Mouse (Mus musculus): Measurements from ENCODE around the gene Tbc1d17. TPM values are rescaled to one million over a fixed set of nuclear protein-coding genes. Genes with fewer than 3 reads are reported as not detected.

Tbc1d17 gene
- polyA plus RNA-seq, 1 experiment from 2014 or later, result 71.3 TPM

DNA sequence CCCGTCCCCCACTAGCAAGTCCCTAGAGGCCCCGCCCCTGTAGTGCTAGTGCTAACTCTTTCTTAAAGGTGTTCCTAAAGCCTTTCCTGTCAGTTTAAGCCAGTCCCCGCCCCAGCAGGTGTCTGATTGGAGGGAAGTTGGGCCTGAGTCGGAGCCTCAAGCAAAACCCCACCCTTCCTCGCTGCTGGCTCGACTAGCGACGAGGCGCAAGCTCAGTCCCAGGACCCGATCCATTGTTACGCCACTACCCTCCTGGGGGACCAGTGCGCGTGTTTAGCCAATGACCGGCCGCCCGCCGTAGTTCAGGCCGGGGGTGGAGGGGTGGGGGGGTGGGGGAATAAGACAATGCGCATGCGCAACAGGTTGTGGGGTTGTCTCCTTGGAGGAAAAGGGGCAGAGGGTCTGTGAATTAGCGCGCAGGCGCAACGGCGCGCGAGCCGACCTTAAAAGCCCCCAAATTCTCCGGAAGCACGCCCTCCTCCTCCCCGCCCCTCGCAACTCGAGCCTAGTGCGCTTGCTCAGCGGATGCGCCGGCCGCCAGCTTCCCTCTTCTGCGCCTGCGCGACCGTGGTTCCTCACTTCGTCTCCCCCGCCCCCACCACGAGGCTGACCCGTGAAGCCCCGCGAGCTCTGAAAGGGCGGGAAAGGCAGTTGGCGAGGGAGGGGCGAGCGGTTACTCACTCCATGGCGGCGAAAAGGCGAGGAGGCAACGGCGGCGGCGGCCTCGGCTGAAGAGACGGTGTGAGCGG lies 33.0 kb downstream of the Tbc1d17 start, which contains the start of the genes Nup62 and Il4i1:
Nup62 (plus strand) TSS at position 368 of the 749 bp plus-strand sequence.
Il4i1 (plus strand) TSS at position 667 of the 749 bp plus-strand sequence.
- Histone ChIP-seq H3K27ac (peak within 1 kb of the TSS; percentile 96), H3K9ac (peak within 1 kb of the TSS; percentile 86), H3K4me1 (replicated peaks) (peaks cover 34% of the 10 kb centered on the region), H3K4me3 (replicated peaks) (peak within 1 kb of the TSS; percentile 71), H3K36me3 (0 out of 2 replicates have a peak, but pooled peaks cover 5% of the 10 kb centered on the region), H3K27me3 (replicated peaks) (no peaks in the 10 kb centered on the region), H3K4me2 (replicated peaks) (peak within 1 kb of the TSS; percentile 64), H3K9me3 (no peaks in the 10 kb centered on the region)
- under 1% methylated on average over 57 of the region's 62 CpGs for WGBS
- ATAC-seq, result peak; percentile 95

GRCm38 (mm10) chr7:44814952-44815553 lies 33.8 kb downstream of the Tbc1d17 start:
- H3K4me3 ChIP-seq (replicated peaks), result peak overlapping the region; percentile 71
- WGBS, result 28% methylated on average over 14 of the region's 14 CpGs
- H3K36me3 ChIP-seq, result 0 out of 2 replicates have a peak, but pooled peaks cover 7% of the 10 kb centered on the region
- H3K27me3 ChIP-seq (replicated peaks), result no peaks in the 10 kb centered on the region
- peak overlapping the region; percentile 64 for H3K4me2 ChIP-seq (replicated peaks)
- H3K27ac ChIP-seq, result peak overlapping the region; percentile 96
- H3K9me3 ChIP-seq, result no peaks in the 10 kb centered on the region
- ATAC-seq, result no peak
- H3K4me1 ChIP-seq (replicated peaks), result peaks cover 30% of the 10 kb centered on the region
- H3K9ac ChIP-seq, result peak overlapping the region; percentile 9

DNA sequence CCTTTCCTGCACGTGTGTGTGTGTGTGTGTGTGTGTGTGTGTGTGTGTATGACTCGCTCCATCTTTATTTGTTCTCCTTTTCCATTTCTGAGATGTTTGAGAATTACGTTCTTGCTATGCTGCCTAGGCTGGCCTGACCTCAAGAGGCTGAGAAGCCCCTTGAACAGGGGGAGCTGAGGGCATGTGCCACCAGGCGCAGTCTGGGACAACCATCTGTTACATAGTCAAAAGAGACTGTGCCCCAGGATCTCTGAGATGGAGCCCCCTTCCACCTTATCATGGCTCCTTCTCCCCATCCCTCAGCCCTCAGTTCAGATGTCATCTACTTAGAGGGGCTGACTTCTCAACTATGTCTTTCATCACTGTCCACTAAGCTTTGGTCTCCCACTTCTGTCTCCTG lies 34.5 kb downstream of the Tbc1d17 start:
- no peak for ATAC-seq

GRCm38 (mm10) chr7:44813985-44814384 lies 34.9 kb downstream of the Tbc1d17 start:
- H3K4me2 ChIP-seq (replicated peaks), result no peak overlapping the region
- H3K4me1 ChIP-seq (replicated peaks), result peaks cover 22% of the 10 kb centered on the region
- no peak overlapping the region for H3K9ac ChIP-seq
- H3K36me3 ChIP-seq, result 0 out of 2 replicates have a peak, but pooled peaks cover 7% of the 10 kb centered on the region
- no peaks in the 10 kb centered on the region for H3K9me3 ChIP-seq
- H3K4me3 ChIP-seq (replicated peaks), result no peak overlapping the region
- no peak overlapping the region for H3K27ac ChIP-seq
- no peak for ATAC-seq
- no peaks in the 10 kb centered on the region for H3K27me3 ChIP-seq (replicated peaks)
- WGBS, result 94% methylated on average over 3 of the region's 3 CpGs

More for the DNA sequence above, 34.5 kb downstream of the Tbc1d17 start:
- Histone ChIP-seq H3K9me3 (no peaks in the 10 kb centered on the region), H3K4me2 (replicated peaks) (peak overlapping the region; percentile 64; the same call in 1 of the 2 replicates), H3K36me3 (0 out of 2 replicates have a peak, but pooled peaks cover 7% of the 10 kb centered on the region), H3K9ac (no peak overlapping the region), H3K27me3 (replicated peaks) (no peaks in the 10 kb centered on the region), H3K27ac (no peak overlapping the region), H3K4me3 (replicated peaks) (peak overlapping the region; percentile 71; the same call in 1 of the 2 replicates), H3K4me1 (replicated peaks) (peaks cover 26% of the 10 kb centered on the region)
- WGBS, result 73% methylated on average over 4 of the region's 4 CpGs

DNA sequence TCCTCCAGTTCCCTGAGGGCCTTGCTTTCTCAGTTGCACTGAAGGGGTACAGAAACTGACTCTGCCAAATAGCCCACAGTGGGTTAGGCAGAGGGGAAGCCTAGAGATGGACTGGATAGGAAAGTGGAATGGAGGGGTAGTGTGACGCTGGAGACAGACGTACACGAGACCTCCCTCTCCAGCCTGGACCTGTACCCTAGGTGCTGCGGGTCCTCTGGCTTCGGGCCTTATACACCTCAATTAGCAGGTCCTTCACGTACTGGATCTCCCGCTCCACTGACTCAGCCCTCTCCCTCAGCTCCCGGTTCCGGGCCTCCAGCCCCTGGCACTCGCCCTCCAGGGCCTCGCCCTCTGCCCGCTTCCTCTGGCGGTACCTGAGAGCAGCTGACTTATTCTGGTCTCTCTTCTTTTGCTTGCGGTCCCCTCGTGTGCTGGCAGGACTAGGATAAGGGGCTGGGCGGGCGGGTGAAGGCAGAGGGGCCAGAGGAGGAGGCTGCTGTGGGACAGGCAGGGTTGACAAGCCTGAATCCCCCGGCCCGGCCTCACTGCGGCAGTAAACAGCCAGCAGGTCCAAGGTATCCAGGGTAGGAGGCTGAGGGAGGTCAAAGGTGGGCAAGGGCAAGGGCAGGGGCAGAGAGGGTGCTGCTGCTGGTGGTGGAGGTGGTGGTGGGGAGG lies 36.1 kb downstream of the Tbc1d17 start:
- no peak for ATAC-seq

DNA sequence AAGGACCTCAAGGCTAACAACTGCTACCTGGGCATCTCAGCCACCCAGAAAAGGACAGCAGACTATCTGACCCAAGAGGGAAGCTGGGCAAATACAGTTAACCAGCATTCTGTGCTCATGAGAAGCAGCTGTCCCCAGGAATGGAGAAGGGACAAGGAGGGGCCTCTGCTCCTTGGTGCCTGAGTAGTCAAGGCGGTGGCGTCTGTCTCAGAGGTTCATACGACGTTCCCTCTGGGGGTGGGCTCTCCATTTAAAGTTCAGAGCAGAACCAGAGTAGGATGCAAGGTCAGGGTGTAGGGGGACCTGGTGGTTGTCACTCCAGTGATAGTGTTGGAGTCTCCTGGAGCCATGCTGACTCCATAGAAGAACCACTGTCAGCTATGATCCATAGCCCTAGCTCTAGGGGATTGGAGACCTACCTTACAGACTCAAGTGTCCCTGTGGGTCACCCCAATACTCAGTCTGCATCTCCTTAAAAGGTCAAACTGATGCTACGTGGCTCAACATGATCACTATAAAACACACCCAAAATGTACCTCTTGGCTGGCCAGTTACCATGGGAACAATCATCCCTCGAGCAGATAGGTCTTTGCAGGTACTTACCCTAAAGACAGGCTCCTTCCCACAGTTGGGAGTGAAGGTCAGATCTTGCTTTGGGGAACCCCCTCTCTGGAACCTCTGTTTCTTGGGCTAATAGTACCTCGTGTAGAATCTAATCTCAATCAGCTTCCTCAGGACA lies 37.9 kb downstream of the Tbc1d17 start:
- Histone ChIP-seq H3K9me3 (no peaks in the 10 kb centered on the region), H3K27ac (no peak overlapping the region), H3K4me1 (replicated peaks) (peaks cover 6% of the 10 kb centered on the region), H3K4me2 (replicated peaks) (no peak overlapping the region), H3K36me3 (0 out of 2 replicates have a peak, but pooled peaks cover 7% of the 10 kb centered on the region), H3K9ac (no peak overlapping the region), H3K27me3 (replicated peaks) (no peaks in the 10 kb centered on the region), H3K4me3 (replicated peaks) (no peak overlapping the region)
- WGBS, result 82% methylated on average over 7 of the region's 7 CpGs
- no peak for ATAC-seq

More for the DNA sequence above, 36.1 kb downstream of the Tbc1d17 start:
- 0 out of 2 replicates have a peak, but pooled peaks cover 7% of the 10 kb centered on the region for H3K36me3 ChIP-seq
- H3K4me2 ChIP-seq (replicated peaks), result no peak overlapping the region
- H3K9me3 ChIP-seq, result no peaks in the 10 kb centered on the region
- no peak overlapping the region for H3K9ac ChIP-seq
- H3K4me3 ChIP-seq (replicated peaks), result no peak overlapping the region
- peaks cover 12% of the 10 kb centered on the region for H3K4me1 ChIP-seq (replicated peaks)
- no peaks in the 10 kb centered on the region for H3K27me3 ChIP-seq (replicated peaks)
- H3K27ac ChIP-seq, result no peak overlapping the region
- WGBS, result 90% methylated on average over 20 of the region's 20 CpGs

DNA sequence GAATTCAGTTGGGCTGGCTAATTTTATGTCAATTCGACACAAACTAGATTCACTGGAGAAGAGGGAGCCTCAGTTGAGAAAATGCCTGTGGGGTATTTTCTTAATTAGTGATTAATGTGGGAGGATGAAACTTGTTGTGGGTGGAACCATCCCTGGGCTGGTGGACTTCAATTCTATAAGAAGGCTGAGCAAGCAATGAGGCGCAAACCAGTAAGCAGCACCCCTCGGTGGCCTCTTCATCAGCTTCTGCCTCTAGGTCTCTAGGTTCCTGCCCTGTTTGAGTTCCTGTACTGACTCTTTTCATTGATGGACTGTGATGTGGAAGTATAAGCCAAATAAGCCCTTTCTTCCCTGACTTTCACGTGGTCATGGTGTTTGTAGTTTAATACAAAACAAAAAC lies 38.5 kb downstream of the Tbc1d17 start:
- no peak overlapping the region for H3K4me2 ChIP-seq (replicated peaks)
- 0 out of 2 replicates have a peak, but pooled peaks cover 7% of the 10 kb centered on the region for H3K36me3 ChIP-seq
- H3K27me3 ChIP-seq (replicated peaks), result no peaks in the 10 kb centered on the region
- no peak overlapping the region for H3K27ac ChIP-seq
- no peak overlapping the region for H3K4me3 ChIP-seq (replicated peaks)
- 78% methylated on average over 4 of the region's 4 CpGs for WGBS
- H3K4me1 ChIP-seq (replicated peaks), result peaks cover 6% of the 10 kb centered on the region
- no peaks in the 10 kb centered on the region for H3K9me3 ChIP-seq
- ATAC-seq, result no peak
- no peak overlapping the region for H3K9ac ChIP-seq

DNA sequence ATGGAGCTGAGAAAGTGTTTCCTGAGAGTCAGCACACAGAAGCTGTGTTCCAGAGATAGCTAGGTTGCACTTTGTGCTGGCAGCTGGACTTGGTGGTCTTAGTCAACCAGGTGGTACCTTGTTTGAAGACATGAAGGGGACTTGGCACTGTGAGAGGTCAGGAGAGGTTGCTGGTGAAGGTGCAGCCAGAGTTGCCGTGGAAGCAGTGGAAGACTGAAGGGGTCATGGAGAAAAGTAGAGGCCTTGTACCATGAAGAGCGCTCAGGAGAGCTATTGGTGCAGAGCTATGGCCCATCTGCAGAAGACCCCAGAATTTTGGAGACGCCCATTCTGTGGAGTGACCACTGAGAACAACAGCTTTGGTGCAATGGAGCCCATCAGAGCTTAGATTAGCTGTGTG lies 39.4 kb downstream of the Tbc1d17 start:
- Histone ChIP-seq H3K36me3 (0 out of 2 replicates have a peak, but pooled peaks cover 7% of the 10 kb centered on the region), H3K4me2 (replicated peaks) (no peak overlapping the region), H3K27ac (no peak overlapping the region), H3K9ac (no peak overlapping the region), H3K4me1 (replicated peaks) (no peaks in the 10 kb centered on the region), H3K27me3 (replicated peaks) (no peaks in the 10 kb centered on the region), H3K4me3 (replicated peaks) (no peak overlapping the region), H3K9me3 (no peaks in the 10 kb centered on the region)
- no peak for ATAC-seq
- 82% methylated on average over 3 of the region's 3 CpGs for WGBS

DNA sequence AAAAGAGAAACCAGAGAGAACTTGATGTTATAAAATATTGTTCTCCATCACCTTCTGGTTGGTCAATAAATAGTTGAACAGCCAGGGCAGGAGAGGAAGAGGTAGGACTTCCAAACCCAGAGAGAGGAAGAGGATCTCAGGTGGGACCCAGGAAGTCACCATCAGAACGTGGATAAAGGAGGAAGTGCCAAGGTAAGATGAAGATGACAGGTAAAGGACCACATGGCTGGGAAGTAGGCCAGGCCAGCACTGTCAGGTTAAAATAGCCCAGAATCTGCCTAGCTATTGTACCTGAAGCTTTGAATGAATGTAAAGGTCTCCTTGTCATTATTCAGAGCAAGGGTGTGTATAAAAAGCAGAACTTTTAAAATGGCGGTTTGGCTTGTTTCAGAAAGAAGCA lies 40.0 kb downstream of the Tbc1d17 start:
- Histone ChIP-seq H3K36me3 (0 out of 2 replicates have a peak, but pooled peaks cover 7% of the 10 kb centered on the region), H3K4me3 (replicated peaks) (no peak overlapping the region), H3K4me2 (replicated peaks) (no peak overlapping the region), H3K27ac (no peak overlapping the region), H3K27me3 (replicated peaks) (no peaks in the 10 kb centered on the region), H3K9me3 (no peaks in the 10 kb centered on the region), H3K4me1 (replicated peaks) (no peaks in the 10 kb centered on the region), H3K9ac (no peak overlapping the region)
- 82% methylated on average over 2 of the region's 2 CpGs for WGBS
- ATAC-seq, result no peak

- ATAC-seq, result no peak
- H3K9ac ChIP-seq, result no peak overlapping the region
- no peak overlapping the region for H3K27ac ChIP-seq
- 89% methylated on average over 6 of the region's 6 CpGs for WGBS
- H3K36me3 ChIP-seq, result no peaks in the 10 kb centered on the region
- no peaks in the 10 kb centered on the region for H3K27me3 ChIP-seq (replicated peaks)
- H3K9me3 ChIP-seq, result no peaks in the 10 kb centered on the region
- H3K4me2 ChIP-seq (replicated peaks), result no peak overlapping the region
- no peaks in the 10 kb centered on the region for H3K4me1 ChIP-seq (replicated peaks)
- no peak overlapping the region for H3K4me3 ChIP-seq (replicated peaks)
Observed at GRCm38 (mm10) chr7:44792781-44793180, 56.1 kb downstream of the Tbc1d17 start.

- Histone ChIP-seq H3K4me2 (replicated peaks) (no peak overlapping the region), H3K27me3 (replicated peaks) (no peaks in the 10 kb centered on the region), H3K9me3 (no peaks in the 10 kb centered on the region), H3K9ac (no peak overlapping the region), H3K4me1 (replicated peaks) (no peaks in the 10 kb centered on the region), H3K36me3 (no peaks in the 10 kb centered on the region), H3K27ac (no peak overlapping the region), H3K4me3 (replicated peaks) (no peak overlapping the region)
- 66% methylated on average over 4 of the region's 4 CpGs for WGBS
- no peak for ATAC-seq
Observed at GRCm38 (mm10) chr7:44790066-44790465, 58.8 kb downstream of the Tbc1d17 start.

Data from intestine, embryonic 15.5 days (tissue).